Mouse (Mus musculus): Measurements from ENCODE around the gene Tedc1.

- TF ChIP-seq GATA1 (IDR thresholded peaks at IDR 0.05; ENCODE audit: borderline replicate concordance, low read length): no peak
- no peak for TF ChIP-seq FLI1 (IDR thresholded peaks at IDR 0.05; ENCODE audit: low read length)
These were observed 20.9 kb downstream of the Tedc1 start for GRCm38 (mm10) chr12:113176960-113177725.

Measured in megakaryocyte, embryonic 14.5 days (primary cell).